Mouse (Mus musculus) frontal cortex, postnatal 25 days (tissue): ENCODE results near the gene March1.
A peak's percentile ranks its signal among the peaks of the same experiment; 100 is the strongest.
"Not testable (repeated sequence)": the region's sequence is repeated elsewhere in the genome, so short reads cannot be mapped to it uniquely, and the experiment has no call there.

Source experiments
- DNase-seq, 2 experiments: peaks; one replicate each; pipeline ENCODE4 v3.0.0; 2022; ENCODE audit warnings: low spot score in 2 of 2

The March1 gene

GRCm38 (mm10) chr8:66415234-66415633 is 797.5 kb downstream of the March1 start:
- no peak for DNase-seq

GRCm38 (mm10) chr8:66417591-66417990 is 799.9 kb downstream of the March1 start:
- DNase-seq: not testable (repeated sequence)

GRCm38 (mm10) chr8:66430639-66431038 is 812.9 kb downstream of the March1 start:
- no peak for DNase-seq

GRCm38 (mm10) chr8:66433577-66433976 is 815.9 kb downstream of the March1 start:
- no peak for DNase-seq

GRCm38 (mm10) chr8:66436804-66437203 is 819.1 kb downstream of the March1 start:
- DNase-seq: no peak

GRCm38 (mm10) chr8:66437929-66438328 is 820.2 kb downstream of the March1 start:
- no peak for DNase-seq

GRCm38 (mm10) chr8:66438468-66438867 is 820.8 kb downstream of the March1 start:
- no peak for DNase-seq

GRCm38 (mm10) chr8:66441123-66441522 is 823.4 kb downstream of the March1 start:
- no peak for DNase-seq

GRCm38 (mm10) chr8:66442778-66443177 is 825.1 kb downstream of the March1 start:
- DNase-seq: peak in 1 of 2 experiments; percentile 14

- no peak for DNase-seq
Observed at GRCm38 (mm10) chr8:66444141-66444540, 826.4 kb downstream of the March1 start.

- no peak for DNase-seq
Observed at GRCm38 (mm10) chr8:66445351-66445750, 827.7 kb downstream of the March1 start.

- peak; percentile 17 to 28 for DNase-seq
Observed at GRCm38 (mm10) chr8:66450691-66451090, 833.0 kb downstream of the March1 start.

GRCm38 (mm10) chr8:66457057-66457456 is 839.4 kb downstream of the March1 start:
- no peak for DNase-seq

- no peak for DNase-seq
Observed at GRCm38 (mm10) chr8:66469821-66470220, 852.1 kb downstream of the March1 start.

- DNase-seq: no peak
Observed at GRCm38 (mm10) chr8:66476880-66477279, 859.2 kb downstream of the March1 start.

- peak; percentile 73 to 74 for DNase-seq
Observed at GRCm38 (mm10) chr8:66486084-66486763, 868.5 kb downstream of the March1 start, which contains the start of gene Tma16. Gene Tma16, minus strand, starts transcription at chr8:66486530.

- no peak for DNase-seq
Observed at GRCm38 (mm10) chr8:66488556-66488955, 870.9 kb downstream of the March1 start.

- DNase-seq: no peak
Observed at GRCm38 (mm10) chr8:66490624-66491023, 872.9 kb downstream of the March1 start.

- no peak for DNase-seq
Observed at GRCm38 (mm10) chr8:66494496-66494895, 876.8 kb downstream of the March1 start.

GRCm38 (mm10) chr8:66495726-66496125 is 878.0 kb downstream of the March1 start:
- peak; percentile 76 to 81 for DNase-seq

- peak in 1 of 2 experiments; percentile 38 for DNase-seq
Observed at GRCm38 (mm10) chr8:66496998-66497577, 879.4 kb downstream of the March1 start.

GRCm38 (mm10) chr8:66503381-66503780 is 885.7 kb downstream of the March1 start:
- DNase-seq: no peak

GRCm38 (mm10) chr8:66511537-66511936 is 893.8 kb downstream of the March1 start, which contains the start of gene Tktl2:
Gene Tktl2, plus strand, starts transcription at chr8:66511756.
- no peak for DNase-seq
